Mouse (Mus musculus): ENCODE measurements around the gene Dmac1. TPM values are rescaled to one million over a fixed set of nuclear protein-coding genes. Genes with fewer than 3 reads are reported as not detected.
"Not testable (repeated sequence)": the region's sequence is repeated elsewhere in the genome, so short reads cannot be mapped to it uniquely, and the experiment has no call there.

Dmac1 gene
- total RNA-seq, 2 experiments from 2014 or later: 45.3 to 52.7 TPM

GRCm38 (mm10) chr4:75266773-75267550 lies 11.1 kb downstream of the Dmac1 start:
- DNase-seq (ENCODE audit: low spot score in 2 of 2): no peak
- Histone ChIP-seq H3K4me3 (no peak overlapping the region), H3K27ac (no peak overlapping the region)
- no peak for TF ChIP-seq CTCF (conservative IDR thresholded peaks at IDR 0.05)

DNA sequence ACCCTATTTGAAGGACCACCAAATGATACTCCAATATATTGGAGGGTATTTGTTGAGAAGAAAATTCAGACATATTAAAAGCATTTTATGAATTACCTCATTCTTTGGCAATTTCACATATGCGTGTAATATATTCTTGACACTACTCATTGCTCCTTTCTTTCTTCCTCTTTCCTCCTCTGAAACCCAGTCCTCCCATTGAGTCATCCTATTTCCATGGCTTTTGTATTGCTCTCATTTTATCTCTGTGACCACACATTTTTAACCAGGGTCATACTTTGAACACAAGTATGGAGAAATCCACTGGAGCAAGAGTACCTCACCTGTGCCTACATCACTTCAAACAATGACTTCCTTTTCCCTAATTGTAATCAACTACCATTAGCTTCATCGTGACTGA lies 13.9 kb downstream of the Dmac1 start:
- DNase-seq (ENCODE audit: low spot score in 2 of 2): no peak
- Histone ChIP-seq H3K4me3 (no peak overlapping the region), H3K27ac (no peak overlapping the region)
- TF ChIP-seq CTCF (conservative IDR thresholded peaks at IDR 0.05): no peak

DNA sequence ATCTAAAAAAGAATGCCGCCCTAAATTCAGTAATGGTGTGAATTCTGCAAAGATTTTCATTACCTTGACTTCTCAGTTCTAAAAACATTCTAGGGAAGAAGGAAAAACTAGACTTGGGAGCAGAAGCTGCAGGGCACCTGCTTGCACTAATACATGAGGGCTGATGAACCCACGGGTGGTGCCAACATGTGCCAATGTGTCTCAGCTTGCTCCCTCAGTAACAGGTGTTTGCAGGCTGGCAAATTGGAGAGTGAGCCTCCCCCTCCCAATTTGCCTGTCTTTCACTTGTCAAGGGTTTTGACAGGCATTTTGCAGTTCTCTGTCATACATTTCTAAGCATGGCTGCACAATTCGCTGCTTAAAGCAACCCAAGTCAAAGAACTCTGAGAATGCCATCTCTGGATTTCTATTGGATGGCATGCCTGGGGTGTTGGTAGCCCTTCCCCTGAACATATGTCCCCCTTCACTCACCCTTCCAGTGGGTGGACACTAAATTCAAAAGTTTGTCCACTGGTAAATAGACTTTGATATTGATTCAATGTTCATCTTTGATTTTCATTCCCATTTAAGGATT lies 14.5 kb downstream of the Dmac1 start:
- H3K4me3 ChIP-seq: no peak overlapping the region
- TF ChIP-seq CTCF (conservative IDR thresholded peaks at IDR 0.05): no peak
- peak overlapping the region; percentile 12; the same call in 1 of the 2 replicates for H3K27ac ChIP-seq
- peak; percentile 19 to 38 for DNase-seq (ENCODE audit: low spot score in 2 of 2)

- peak; percentile 55 to 62 for DNase-seq (ENCODE audit: low spot score in 2 of 2)
- Histone ChIP-seq H3K4me3 (no peak overlapping the region), H3K27ac (no peak overlapping the region)
- TF ChIP-seq CTCF (conservative IDR thresholded peaks at IDR 0.05): no peak
These were observed 15.7 kb downstream of the Dmac1 start for GRCm38 (mm10) chr4:75262423-75262822.

GRCm38 (mm10) chr4:75260156-75260555 lies 17.9 kb downstream of the Dmac1 start:
- no peak for DNase-seq (ENCODE audit: low spot score in 2 of 2)
- H3K4me3 ChIP-seq: no peak overlapping the region
- no peak for TF ChIP-seq CTCF (conservative IDR thresholded peaks at IDR 0.05)

GRCm38 (mm10) chr4:75259447-75259846 lies 18.7 kb downstream of the Dmac1 start:
- H3K4me3 ChIP-seq: no peak overlapping the region
- TF ChIP-seq CTCF (conservative IDR thresholded peaks at IDR 0.05): no peak
- no peak for DNase-seq (ENCODE audit: low spot score in 2 of 2)
- no peak overlapping the region for H3K27ac ChIP-seq

More at GRCm38 (mm10) chr4:75260156-75260555, 17.9 kb downstream of the Dmac1 start:
- no peak overlapping the region for H3K27ac ChIP-seq

DNA sequence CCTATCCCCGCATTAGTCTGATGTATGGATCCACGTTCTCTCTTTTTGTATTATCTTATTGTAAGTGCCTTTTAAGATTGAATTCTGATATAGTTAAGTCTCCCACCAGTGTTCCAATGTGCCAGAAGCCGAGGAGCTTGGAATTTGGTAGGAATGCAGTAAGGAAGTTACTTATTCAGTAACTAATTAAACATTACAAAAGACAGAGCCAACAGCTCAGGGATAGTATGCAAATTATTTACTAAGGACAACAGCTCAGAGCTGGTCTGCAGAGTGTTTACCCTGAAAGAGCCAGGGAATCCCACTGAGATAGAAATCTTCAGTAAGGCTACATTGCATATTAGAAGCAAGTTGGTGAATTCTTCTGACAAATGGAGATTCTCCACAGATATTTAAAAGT lies 43.5 kb downstream of the Dmac1 start:
- not testable (repeated sequence) for H3K4me3 ChIP-seq; H3K27ac ChIP-seq; DNase-seq (ENCODE audit: low spot score in 2 of 2)

Measured in layer of hippocampus, adult 2 months (tissue).